Mouse (Mus musculus): ENCODE measurements around the gene Akap1.

- TF ChIP-seq EP300 (IDR thresholded peaks at IDR 0.05; ENCODE audit: low read depth) (no peak), CTCF (IDR thresholded peaks at IDR 0.05; ENCODE audit: low read depth) (no peak)
These were observed 24.1 kb downstream of the Akap1 start for GRCm38 (mm10) chr11:88840292-88840691.
